Mouse (Mus musculus) lung, adult 2 months (tissue): Measurements from ENCODE around the gene Axin1.

Experiments used
- CTCF ChIP-seq: fragments of 200-500 bp; IDR thresholded peaks from 2 replicates; pipeline ENCODE4 v1.5.1; 2011; ENCODE audit warnings: mild to moderate bottlenecking, low read length, control low read depth; ENCODE audit not compliant: insufficient read depth
- POLR2A ChIP-seq: fragments of 200-500 bp; IDR thresholded peaks from 2 replicates; pipeline ENCODE4 v1.6.1; 2011; ENCODE audit warnings: low read depth, mild to moderate bottlenecking, control low read depth, low read length, borderline replicate concordance; ENCODE audit errors: extremely low read depth

DNA sequence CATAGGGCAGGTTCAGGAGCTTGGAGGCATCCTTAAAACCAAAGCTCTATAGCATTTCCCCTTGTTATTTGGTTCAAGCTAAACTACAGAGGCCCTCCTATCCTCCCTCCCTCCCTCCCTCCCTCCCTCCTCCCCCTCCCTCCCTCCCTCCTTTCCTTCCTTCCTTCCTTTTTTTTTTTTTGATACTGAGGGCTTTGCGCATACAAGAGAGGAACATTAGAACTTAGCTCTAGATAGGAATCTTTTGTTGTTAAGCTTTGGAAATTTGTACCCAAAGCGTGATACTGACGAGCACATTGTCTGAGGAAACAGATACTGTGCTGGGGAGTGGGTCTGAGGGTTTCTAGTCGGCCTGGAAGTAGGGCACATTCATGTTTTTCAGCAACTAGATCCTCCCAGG, 32.9 kb upstream of the Axin1 start:
- no peak for TF ChIP-seq CTCF
- no peak for TF ChIP-seq POLR2A
